Mouse (Mus musculus) small intestine, adult 2 months (tissue): Measurements from ENCODE around the gene Olfr56.

Source experiments
- CTCF ChIP-seq: fragments of 200-500 bp; IDR thresholded peaks from 2 replicates; pipeline ENCODE4 v1.5.1; 2012; ENCODE audit warnings: low read depth, mild to moderate bottlenecking, control low read depth, inconsistent platforms, low read length, moderate library complexity, mixed read lengths; ENCODE audit not compliant: insufficient replicate concordance, insufficient read length; ENCODE audit errors: extremely low read depth
- POLR2A ChIP-seq: fragments of 200-500 bp; IDR thresholded peaks from 2 replicates; pipeline ENCODE4 v1.6.1; 2012; ENCODE audit warnings: low read depth, mild to moderate bottlenecking, control low read depth, inconsistent platforms, low read length, moderate library complexity

- no peak for TF ChIP-seq CTCF
- no peak for TF ChIP-seq POLR2A
These were observed 145.5 kb downstream of the Olfr56 start for GRCm38 (mm10) chr11:49124169-49124568.
